Mouse (Mus musculus) monocyte, adult 2 months (primary cell): Measurements from ENCODE around the gene Tmem131.
A peak's percentile ranks its signal among the peaks of the same experiment; 100 is the strongest.

ENCODE experiments used
- DNase-seq, 2 experiments: peaks; one replicate each; pipeline ENCODE4 v3.0.0; 2022; ENCODE audit warnings: low spot score in 2 of 2, low read depth in 1 of 2

The Tmem131 gene

DNA sequence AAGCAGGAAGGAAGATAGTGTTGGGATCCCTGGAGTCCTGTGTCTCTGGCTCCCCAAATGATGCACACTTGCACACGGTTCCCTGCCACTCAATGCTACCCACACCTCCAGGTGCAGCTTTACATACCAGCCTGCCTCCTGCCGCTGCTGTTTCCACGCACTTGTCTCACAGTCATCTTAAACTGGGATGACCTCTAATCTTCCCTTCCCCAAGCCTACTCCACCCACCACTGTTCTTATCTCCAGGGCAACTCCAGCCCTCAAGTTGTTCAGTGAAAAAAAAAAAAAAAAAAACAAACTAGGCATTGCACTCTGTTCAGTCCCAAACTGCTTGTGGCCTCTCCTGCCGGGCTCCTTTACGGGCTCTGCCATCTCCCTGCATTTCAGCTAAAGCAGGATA, at the start of gene Tmem131:
TSS of gene Tmem131 (minus strand) at position 14 of the 400 bp plus-strand sequence.
- DNase-seq: no peak

- no peak for DNase-seq
Measured at GRCm38 (mm10) chr1:36988561-36988960, 45.1 kb upstream of the Tmem131 start.

DNA sequence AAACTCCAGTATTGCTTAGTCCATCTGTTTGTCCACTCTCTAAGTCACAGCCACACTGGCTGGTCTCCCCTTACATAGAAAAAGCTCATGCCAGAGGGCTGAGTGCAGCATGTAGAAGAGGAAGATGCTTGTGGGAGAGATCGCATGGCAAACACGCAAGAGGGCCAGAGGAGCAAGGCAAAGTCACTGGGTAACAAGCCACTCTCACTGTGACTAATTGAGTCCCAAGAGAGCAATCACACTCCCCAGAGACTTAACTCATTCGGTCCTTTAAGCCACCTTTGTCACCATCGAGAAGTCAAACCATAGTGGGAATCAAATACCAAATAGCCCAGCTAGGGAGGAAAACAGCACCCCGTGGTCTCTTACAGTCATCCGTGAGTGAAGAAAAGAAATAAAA, 44.7 kb upstream of the Tmem131 start:
- DNase-seq: no peak

DNA sequence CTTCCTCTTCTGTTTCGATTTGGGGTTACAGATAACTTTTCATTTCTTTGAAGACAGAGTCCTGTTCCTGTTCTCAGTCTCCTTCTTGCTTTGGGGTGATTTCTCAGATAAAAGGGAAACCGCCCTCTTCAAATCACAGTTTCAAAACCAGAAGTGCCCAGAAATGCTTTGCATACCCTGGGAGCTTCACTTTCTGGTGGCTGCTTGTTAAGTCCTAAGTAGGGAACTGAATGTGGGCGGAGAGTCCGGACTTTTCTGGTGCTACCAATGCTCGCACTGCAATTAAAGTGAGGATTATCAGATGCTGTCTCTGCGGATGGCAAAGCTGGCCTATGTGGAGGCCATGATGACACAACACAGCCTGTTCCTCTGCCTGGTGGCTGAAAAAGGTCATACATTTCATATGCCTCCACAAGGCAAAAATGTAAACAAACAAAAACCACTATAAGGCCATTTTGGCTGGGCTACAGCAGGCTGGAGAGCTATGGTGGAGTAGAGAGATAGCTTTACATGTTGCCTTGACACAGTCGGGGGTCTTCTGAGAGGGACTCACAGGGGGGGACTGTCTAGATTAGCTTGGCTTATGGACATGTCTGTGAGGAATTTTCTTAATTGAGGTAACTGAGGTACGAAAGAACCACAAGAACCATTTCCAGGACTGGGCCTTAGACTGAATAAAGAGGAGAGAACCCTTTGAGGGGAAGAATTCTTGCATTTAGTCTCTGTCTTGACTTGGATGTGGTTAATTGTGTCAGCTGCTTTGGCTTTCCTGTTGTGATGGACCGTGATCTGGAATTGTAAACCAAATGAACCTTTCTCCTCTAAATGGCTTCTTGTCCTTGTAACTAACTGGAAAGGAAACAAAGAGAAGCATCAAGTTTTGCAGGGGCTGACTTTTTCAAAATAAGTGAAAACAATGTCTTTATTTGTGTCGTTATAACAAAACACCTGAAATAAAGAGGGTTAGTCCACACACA, 44.0 kb upstream of the Tmem131 start:
- peak in 1 of 2 experiments; percentile 47 for DNase-seq

GRCm38 (mm10) chr1:36986396-36987160, 43.1 kb upstream of the Tmem131 start:
- DNase-seq: no peak

DNA sequence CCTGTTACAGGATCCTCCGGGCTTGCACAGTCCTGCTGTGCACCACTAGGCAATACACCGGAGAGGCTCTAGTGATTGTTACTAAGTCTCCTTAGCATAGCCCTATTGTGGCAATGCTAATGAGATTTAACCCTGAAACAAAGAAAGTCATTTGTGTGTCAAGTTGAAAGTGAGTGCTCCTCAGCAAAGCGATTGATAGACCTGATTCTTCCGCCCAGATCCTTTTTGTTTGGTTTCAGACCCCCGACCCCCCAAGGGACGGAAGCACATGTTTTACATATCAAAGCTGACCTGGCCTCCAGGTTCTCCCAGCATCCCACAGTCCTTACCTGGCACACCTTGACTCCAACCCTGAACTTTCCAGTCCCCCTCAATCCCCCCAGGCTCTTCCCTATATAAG, 42.4 kb upstream of the Tmem131 start:
- DNase-seq: no peak

- no peak for DNase-seq
Measured at GRCm38 (mm10) chr1:36984406-36984805, 40.9 kb upstream of the Tmem131 start.

- no peak for DNase-seq
Measured at GRCm38 (mm10) chr1:36983754-36984153, 40.3 kb upstream of the Tmem131 start.

- DNase-seq: no peak
Measured at GRCm38 (mm10) chr1:36982191-36982961, 38.9 kb upstream of the Tmem131 start.

DNA sequence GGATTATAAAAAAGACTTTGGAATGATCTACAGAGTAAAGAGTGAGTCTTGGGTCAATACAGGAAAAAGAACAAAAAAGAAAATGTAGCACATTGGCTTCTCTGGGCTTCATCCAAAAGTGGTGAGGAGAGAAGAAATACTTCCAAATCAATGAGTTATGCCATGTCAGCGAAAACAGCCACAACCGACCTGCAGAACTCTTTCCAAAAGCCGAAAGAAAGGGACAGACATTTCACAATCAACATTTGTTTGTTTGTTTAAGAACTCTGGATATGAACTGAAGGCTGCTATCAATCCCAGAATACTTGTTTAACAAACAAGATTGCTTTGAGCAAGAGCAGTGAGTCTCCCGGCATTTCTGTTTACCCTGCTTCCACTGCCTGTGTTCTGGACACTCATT, 33.3 kb upstream of the Tmem131 start:
- no peak for DNase-seq

DNA sequence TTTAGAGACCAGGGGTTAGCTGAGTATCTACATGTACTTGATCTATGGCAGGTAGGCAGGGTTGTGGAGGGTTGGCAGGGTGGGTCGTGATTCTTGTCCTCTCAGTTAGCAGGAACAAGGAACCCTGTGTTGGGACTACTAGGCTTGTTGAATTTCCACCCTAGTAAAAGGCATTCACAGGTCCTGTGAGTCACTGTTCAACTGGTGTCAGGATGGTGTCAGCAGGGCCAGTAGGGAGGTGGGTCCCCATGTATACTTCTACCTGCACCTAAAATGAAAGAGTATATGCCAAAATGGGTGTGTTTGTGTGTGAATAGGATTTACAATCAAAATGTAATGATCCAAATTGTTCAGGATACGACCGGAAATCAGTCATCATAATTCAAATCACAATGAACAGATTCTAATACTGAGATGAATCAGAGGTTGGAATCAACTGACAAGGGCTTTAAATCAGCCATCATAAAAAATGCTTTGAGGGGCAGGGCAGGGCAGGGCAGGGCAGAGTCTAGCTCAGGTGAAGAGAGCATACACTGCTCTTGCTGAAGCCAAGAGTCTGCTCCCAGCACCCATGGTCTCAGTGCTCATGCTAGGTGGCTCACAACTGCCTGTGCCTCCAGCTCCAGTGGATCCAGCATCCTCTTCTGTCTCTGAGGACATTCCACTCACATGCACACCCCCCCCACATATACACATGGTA, 27.6 kb upstream of the Tmem131 start:
- no peak for DNase-seq

DNA sequence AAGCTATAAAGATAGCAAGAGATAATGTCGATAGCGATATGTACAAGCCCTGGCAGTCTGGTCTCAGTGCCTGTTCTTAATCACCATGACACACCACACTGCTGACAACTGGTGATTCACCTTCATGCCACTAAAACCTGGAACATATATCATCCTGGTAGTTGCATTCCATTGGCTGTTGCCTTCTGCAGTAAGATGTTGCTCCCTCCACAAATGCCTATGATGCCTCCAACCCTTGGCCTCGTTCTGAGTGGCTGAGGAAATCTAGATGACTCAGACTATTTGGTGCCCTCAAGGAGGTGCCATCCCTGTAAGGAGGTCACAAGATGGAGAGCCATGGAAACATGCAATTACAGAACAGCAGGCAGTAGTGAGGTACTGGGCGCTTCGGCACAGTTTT, 22.4 kb upstream of the Tmem131 start:
- no peak for DNase-seq

GRCm38 (mm10) chr1:36962379-36963176, 19.1 kb upstream of the Tmem131 start:
- DNase-seq: no peak

DNA sequence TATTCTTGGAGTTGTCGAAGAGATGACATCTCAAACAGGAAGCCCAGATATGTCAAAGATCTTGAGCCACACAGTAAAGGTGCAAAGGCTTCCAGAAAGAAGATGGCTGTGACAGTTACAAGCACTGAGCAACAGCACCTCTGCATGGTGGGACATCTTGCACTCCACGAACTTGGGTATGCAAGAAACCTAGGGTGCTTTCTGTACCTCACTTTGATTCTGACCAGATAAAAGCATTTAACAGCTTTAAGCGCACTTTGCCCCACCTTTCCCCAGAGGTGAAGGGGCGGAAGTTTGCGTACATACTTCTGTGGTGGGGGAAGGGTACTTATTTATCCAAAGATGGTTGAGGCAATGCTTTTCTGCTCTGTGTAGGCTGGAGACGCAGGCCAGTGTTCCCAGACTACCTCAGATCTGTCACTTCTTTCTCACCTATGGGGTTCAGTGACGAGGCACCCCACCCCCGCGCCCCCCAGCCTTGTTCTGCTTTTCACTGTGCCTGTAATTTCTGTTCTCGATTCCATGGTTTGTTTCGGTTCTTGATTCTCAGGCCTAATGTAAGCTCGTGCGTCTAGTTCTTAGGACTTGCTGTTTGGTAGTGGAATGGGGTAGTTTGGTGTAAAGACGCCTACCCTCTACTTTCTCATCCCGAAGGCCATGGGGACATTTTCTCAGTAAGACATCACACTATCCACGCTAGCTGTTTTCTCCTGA, 17.2 kb upstream of the Tmem131 start:
- peak; percentile 34 to 60 for DNase-seq

DNA sequence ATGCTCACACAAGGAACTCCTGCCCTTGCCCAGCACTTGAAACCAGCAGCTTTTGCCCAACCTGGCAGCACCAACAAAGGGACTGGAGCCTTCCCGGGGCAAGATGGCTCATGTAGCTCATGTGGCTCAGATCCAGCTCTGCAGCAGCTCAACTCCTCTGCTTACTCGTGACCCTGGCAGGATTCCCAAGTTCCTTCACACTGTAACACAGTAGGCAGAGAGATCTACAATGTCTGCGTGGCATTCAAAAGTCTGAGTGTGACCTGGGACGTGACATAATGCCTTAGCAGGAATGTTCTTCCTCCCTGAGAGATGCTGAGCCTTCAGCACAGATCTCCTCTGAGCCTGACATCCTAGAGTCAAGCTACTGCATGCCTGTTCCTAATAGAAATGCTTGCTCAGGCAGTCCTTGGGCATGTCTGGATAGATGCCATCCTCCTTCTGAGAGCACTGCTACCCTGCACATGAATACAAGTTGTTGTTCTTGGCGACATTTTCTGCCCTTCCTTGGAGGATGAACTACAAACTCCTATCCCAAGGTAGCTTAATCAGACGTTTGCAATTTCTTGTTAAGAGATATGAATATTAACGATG, 6.2 kb upstream of the Tmem131 start:
- no peak for DNase-seq

DNA sequence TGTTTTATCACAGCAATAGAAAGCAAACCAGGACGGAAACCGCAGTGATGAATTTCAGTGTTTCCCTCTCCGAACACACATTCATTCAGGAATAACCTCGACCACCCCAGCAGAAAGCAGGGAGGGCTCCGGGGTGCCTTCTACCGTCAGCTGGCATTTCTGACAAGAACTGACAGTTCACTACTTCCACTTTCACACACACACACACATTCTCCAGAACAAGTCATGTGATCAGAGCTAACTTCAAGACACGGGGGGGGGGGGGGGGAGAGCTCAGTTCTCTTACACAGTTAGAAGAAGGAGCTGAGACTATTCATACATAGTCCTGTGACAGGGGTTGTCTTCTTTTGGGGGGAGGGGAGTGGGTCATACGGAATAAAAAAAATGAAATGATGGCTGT, 4.0 kb upstream of the Tmem131 start:
- no peak for DNase-seq

- DNase-seq: no peak
Measured at GRCm38 (mm10) chr1:36940381-36940762, 3.1 kb downstream of the Tmem131 start.

- peak; percentile 73 to 83 for DNase-seq
Measured at GRCm38 (mm10) chr1:36939506-36940380, 3.7 kb downstream of the Tmem131 start.
